Mouse (Mus musculus): ENCODE data around the gene Nipal1. TPM values are rescaled to one million over a fixed set of nuclear protein-coding genes. Genes with fewer than 3 reads are reported as not detected.

Nipal1 gene
- polyA plus RNA-seq, 1 experiment from 2014 or later = 15.2 TPM

- no peaks in the 10 kb centered on the region for H3K27me3 ChIP-seq (replicated peaks; ENCODE audit: control insufficient read depth, insufficient read depth, low read length)
- H3K27ac ChIP-seq (ENCODE audit: low read depth) = no peak overlapping the region
- no peak overlapping the region for H3K4me3 ChIP-seq (ENCODE audit: low read depth, low read length)
- DNase-seq (ENCODE audit: low spot score) (no peak), ATAC-seq (replicated peaks; ENCODE audit: low FRiP score, low TSS enrichment, low read depth) (no peak)
- H3K36me3 ChIP-seq (ENCODE audit: control insufficient read depth, insufficient read depth, low read length) = no peaks in the 10 kb centered on the region
- H3K9ac ChIP-seq (ENCODE audit: low read length) = no peak overlapping the region
- no peak overlapping the region for H3K4me2 ChIP-seq (ENCODE audit: low read length)
- 69% methylated on average over 8 of the region's 8 CpGs for WGBS
- no peaks in the 10 kb centered on the region for H3K4me1 ChIP-seq (replicated peaks; ENCODE audit: control insufficient read depth, insufficient read depth, low read length)
- no peaks in the 10 kb centered on the region for H3K9me3 ChIP-seq (ENCODE audit: control insufficient read depth, low read length)
Observed at GRCm38 (mm10) chr5:72671017-72671699, 23.6 kb downstream of the Nipal1 start.

- Histone ChIP-seq H3K4me1 (replicated peaks; ENCODE audit: control insufficient read depth, insufficient read depth, low read length) (no peaks in the 10 kb centered on the region), H3K4me3 (ENCODE audit: low read depth, low read length) (no peak overlapping the region), H3K27me3 (replicated peaks; ENCODE audit: control insufficient read depth, insufficient read depth, low read length) (no peaks in the 10 kb centered on the region), H3K36me3 (ENCODE audit: control insufficient read depth, insufficient read depth, low read length) (no peaks in the 10 kb centered on the region), H3K27ac (ENCODE audit: low read depth) (no peak overlapping the region), H3K9me3 (ENCODE audit: control insufficient read depth, low read length) (no peaks in the 10 kb centered on the region), H3K9ac (ENCODE audit: low read length) (no peak overlapping the region), H3K4me2 (ENCODE audit: low read length) (no peak overlapping the region)
- peak; percentile 27; the same call in 1 of the 2 replicates for ATAC-seq (replicated peaks; ENCODE audit: low FRiP score, low TSS enrichment, low read depth)
- DNase-seq (ENCODE audit: low spot score) = no peak
- 81% methylated on average over 9 of the region's 9 CpGs for WGBS
Observed at GRCm38 (mm10) chr5:72674994-72675542, 27.5 kb downstream of the Nipal1 start.

GRCm38 (mm10) chr5:72681451-72681850, 33.9 kb downstream of the Nipal1 start:
- Histone ChIP-seq H3K4me2 (ENCODE audit: low read length) (no peak overlapping the region), H3K9me3 (ENCODE audit: control insufficient read depth, low read length) (no peaks in the 10 kb centered on the region; the same call in 1 of the 2 replicates), H3K4me1 (replicated peaks; ENCODE audit: control insufficient read depth, insufficient read depth, low read length) (no peaks in the 10 kb centered on the region), H3K27me3 (replicated peaks; ENCODE audit: control insufficient read depth, insufficient read depth, low read length) (no peaks in the 10 kb centered on the region), H3K27ac (ENCODE audit: low read depth) (no peak overlapping the region), H3K9ac (ENCODE audit: low read length) (no peak overlapping the region), H3K4me3 (ENCODE audit: low read depth, low read length) (no peak overlapping the region), H3K36me3 (ENCODE audit: control insufficient read depth, insufficient read depth, low read length) (no peaks in the 10 kb centered on the region)
- no peak for DNase-seq (ENCODE audit: low spot score)
- no peak for ATAC-seq (replicated peaks; ENCODE audit: low FRiP score, low TSS enrichment, low read depth)
- 73% methylated on average over 6 of the region's 6 CpGs for WGBS

- Histone ChIP-seq H3K4me3 (ENCODE audit: low read depth, low read length) (no peak overlapping the region), H3K9ac (ENCODE audit: low read length) (no peak overlapping the region), H3K4me1 (replicated peaks; ENCODE audit: control insufficient read depth, insufficient read depth, low read length) (no peaks in the 10 kb centered on the region), H3K27ac (ENCODE audit: low read depth) (no peak overlapping the region), H3K4me2 (ENCODE audit: low read length) (no peak overlapping the region), H3K9me3 (ENCODE audit: control insufficient read depth, low read length) (no peaks in the 10 kb centered on the region), H3K36me3 (ENCODE audit: control insufficient read depth, insufficient read depth, low read length) (no peaks in the 10 kb centered on the region), H3K27me3 (replicated peaks; ENCODE audit: control insufficient read depth, insufficient read depth, low read length) (no peaks in the 10 kb centered on the region)
- DNase-seq (ENCODE audit: low spot score) (no peak), ATAC-seq (replicated peaks; ENCODE audit: low FRiP score, low TSS enrichment, low read depth) (no peak)
- 92% methylated on average over 7 of the region's 7 CpGs for WGBS
Observed at GRCm38 (mm10) chr5:72689556-72689955, 42.0 kb downstream of the Nipal1 start.

- Histone ChIP-seq H3K4me3 (ENCODE audit: low read depth, low read length) (no peak overlapping the region), H3K4me2 (ENCODE audit: low read length) (no peak overlapping the region), H3K4me1 (replicated peaks; ENCODE audit: control insufficient read depth, insufficient read depth, low read length) (no peaks in the 10 kb centered on the region), H3K27ac (ENCODE audit: low read depth) (no peak overlapping the region), H3K27me3 (replicated peaks; ENCODE audit: control insufficient read depth, insufficient read depth, low read length) (no peaks in the 10 kb centered on the region), H3K9ac (ENCODE audit: low read length) (no peak overlapping the region), H3K9me3 (ENCODE audit: control insufficient read depth, low read length) (no peaks in the 10 kb centered on the region), H3K36me3 (ENCODE audit: control insufficient read depth, insufficient read depth, low read length) (no peaks in the 10 kb centered on the region)
- 95% methylated on average over 5 of the region's 5 CpGs for WGBS
- DNase-seq (ENCODE audit: low spot score) (no peak), ATAC-seq (replicated peaks; ENCODE audit: low FRiP score, low TSS enrichment, low read depth) (no peak)
Observed at GRCm38 (mm10) chr5:72690516-72690915, 42.9 kb downstream of the Nipal1 start.

- Histone ChIP-seq H3K9ac (ENCODE audit: low read length) (no peak overlapping the region), H3K27me3 (replicated peaks; ENCODE audit: control insufficient read depth, insufficient read depth, low read length) (no peaks in the 10 kb centered on the region), H3K9me3 (ENCODE audit: control insufficient read depth, low read length) (no peaks in the 10 kb centered on the region), H3K27ac (ENCODE audit: low read depth) (no peak overlapping the region), H3K4me3 (ENCODE audit: low read depth, low read length) (no peak overlapping the region), H3K36me3 (ENCODE audit: control insufficient read depth, insufficient read depth, low read length) (no peaks in the 10 kb centered on the region), H3K4me2 (ENCODE audit: low read length) (no peak overlapping the region), H3K4me1 (replicated peaks; ENCODE audit: control insufficient read depth, insufficient read depth, low read length) (peaks cover 5% of the 10 kb centered on the region; the same call in 1 of the 2 replicates)
- 59% methylated on average over 2 of the region's 2 CpGs for WGBS
- ATAC-seq (replicated peaks; ENCODE audit: low FRiP score, low TSS enrichment, low read depth) = no peak
- DNase-seq (ENCODE audit: low spot score) = no peak
Observed at GRCm38 (mm10) chr5:72694684-72695083, 47.1 kb downstream of the Nipal1 start.

GRCm38 (mm10) chr5:72696491-72696890, 48.9 kb downstream of the Nipal1 start:
- no peaks in the 10 kb centered on the region for H3K9me3 ChIP-seq (ENCODE audit: control insufficient read depth, low read length)
- H3K36me3 ChIP-seq (ENCODE audit: control insufficient read depth, insufficient read depth, low read length) = no peaks in the 10 kb centered on the region
- ATAC-seq (replicated peaks; ENCODE audit: low FRiP score, low TSS enrichment, low read depth) (no peak), DNase-seq (ENCODE audit: low spot score) (no peak)
- WGBS = 60% methylated on average over 13 of the region's 13 CpGs
- H3K9ac ChIP-seq (ENCODE audit: low read length) = no peak overlapping the region
- no peaks in the 10 kb centered on the region for H3K27me3 ChIP-seq (replicated peaks; ENCODE audit: control insufficient read depth, insufficient read depth, low read length)
- H3K4me1 ChIP-seq (replicated peaks; ENCODE audit: control insufficient read depth, insufficient read depth, low read length) = peaks cover 5% of the 10 kb centered on the region; the same call in 1 of the 2 replicates
- H3K27ac ChIP-seq (ENCODE audit: low read depth) = no peak overlapping the region
- no peak overlapping the region for H3K4me2 ChIP-seq (ENCODE audit: low read length)
- no peak overlapping the region for H3K4me3 ChIP-seq (ENCODE audit: low read depth, low read length)

- no peak overlapping the region for H3K27ac ChIP-seq (ENCODE audit: low read depth)
Observed at GRCm38 (mm10) chr5:72698343-72698742, 50.7 kb downstream of the Nipal1 start.

More at GRCm38 (mm10) chr5:72698343-72698742, 50.7 kb downstream of the Nipal1 start:
- ATAC-seq (replicated peaks; ENCODE audit: low FRiP score, low TSS enrichment, low read depth) (no peak), DNase-seq (ENCODE audit: low spot score) (peak; percentile 43)
- 57% methylated on average over 3 of the region's 3 CpGs for WGBS
- Histone ChIP-seq H3K27me3 (replicated peaks; ENCODE audit: control insufficient read depth, insufficient read depth, low read length) (no peaks in the 10 kb centered on the region), H3K4me3 (ENCODE audit: low read depth, low read length) (no peak overlapping the region), H3K9me3 (ENCODE audit: control insufficient read depth, low read length) (no peaks in the 10 kb centered on the region), H3K4me2 (ENCODE audit: low read length) (no peak overlapping the region), H3K9ac (ENCODE audit: low read length) (no peak overlapping the region), H3K4me1 (replicated peaks; ENCODE audit: control insufficient read depth, insufficient read depth, low read length) (peaks cover 5% of the 10 kb centered on the region; the same call in 1 of the 2 replicates), H3K36me3 (ENCODE audit: control insufficient read depth, insufficient read depth, low read length) (no peaks in the 10 kb centered on the region)

Data from intestine, embryonic 14.5 days (tissue).